ENCODE assay signal across 31 mouse cellular contexts in the genomic region with DNA sequence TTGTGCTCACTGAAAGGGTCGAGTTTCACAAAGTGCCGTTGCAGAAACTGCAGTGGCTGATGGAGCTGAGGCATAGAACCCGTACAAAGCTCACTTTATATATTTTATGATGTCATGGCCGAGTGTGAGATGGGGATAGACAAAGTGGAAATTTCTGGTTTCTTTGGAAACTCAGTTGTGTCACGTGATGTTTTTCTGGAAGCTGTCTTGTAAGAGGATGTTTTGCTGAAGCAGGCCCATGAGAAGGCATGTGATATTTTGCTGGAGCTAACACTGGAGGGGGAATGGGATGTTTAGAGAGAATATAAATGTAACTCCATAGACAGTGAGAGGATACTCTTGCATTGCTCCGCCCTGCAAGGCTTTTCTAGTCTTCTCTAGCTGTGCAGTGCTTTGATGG.
"Had no signal": no experiment of that assay in that cellular context is flagged by ENCODE, and none has a peak within 500 bp of the region (broad histone marks: within the 10 kb centered on the region; RNA-seq: fewer than 3 reads in every experiment).

No protein-coding gene starts in this region.

- ATAC-seq: liver, embryonic 12.5 days; liver, postnatal 0 days; lung, postnatal 0 days; midbrain, embryonic 13.5 days; midbrain, embryonic 15.5 days; midbrain, embryonic 16.5 days had no signal

- H3K36me3 ChIP-seq: limb, embryonic 10.5 days; limb, embryonic 12.5 days; limb, embryonic 13.5 days; limb, embryonic 15.5 days; liver, embryonic 12.5 days; liver, embryonic 13.5 days; liver, embryonic 15.5 days; lung, embryonic 15.5 days; midbrain, embryonic 10.5 days; midbrain, embryonic 12.5 days; midbrain, embryonic 13.5 days; midbrain, embryonic 15.5 days; neural tube, embryonic 12.5 days had no signal

- H3K4me3 ChIP-seq: limb, embryonic 10.5 days; limb, embryonic 12.5 days; limb, embryonic 13.5 days; limb, embryonic 15.5 days; liver, embryonic 12.5 days; liver, embryonic 13.5 days; liver, embryonic 15.5 days; lung, embryonic 15.5 days; megakaryocyte, embryonic 14.5 days; midbrain, embryonic 10.5 days; midbrain, embryonic 12.5 days; midbrain, embryonic 13.5 days; midbrain, embryonic 15.5 days; neural tube, embryonic 12.5 days had no signal

- H3K4me2 ChIP-seq: limb, embryonic 12.5 days; limb, embryonic 13.5 days; limb, embryonic 15.5 days; liver, embryonic 11.5 days; liver, embryonic 12.5 days; liver, embryonic 13.5 days; liver, embryonic 15.5 days; lung, embryonic 14.5 days; lung, embryonic 15.5 days; midbrain, embryonic 11.5 days; midbrain, embryonic 12.5 days; midbrain, embryonic 13.5 days; midbrain, embryonic 15.5 days; neural tube, embryonic 12.5 days had no signal

- H3K27me3 ChIP-seq: limb, embryonic 12.5 days; limb, embryonic 13.5 days; limb, embryonic 15.5 days; liver, embryonic 12.5 days; liver, embryonic 13.5 days; liver, embryonic 15.5 days; lung, embryonic 15.5 days; megakaryocyte, embryonic 14.5 days; midbrain, embryonic 12.5 days; midbrain, embryonic 13.5 days; midbrain, embryonic 15.5 days; neural tube, embryonic 12.5 days had no signal

- H3K27ac ChIP-seq: limb, embryonic 10.5 days; limb, embryonic 12.5 days; limb, embryonic 13.5 days; limb, embryonic 15.5 days; liver, embryonic 12.5 days; liver, embryonic 13.5 days; liver, embryonic 14.5 days; liver, embryonic 15.5 days; lung, embryonic 15.5 days; macrophage; midbrain, embryonic 10.5 days; midbrain, embryonic 12.5 days; midbrain, embryonic 13.5 days; midbrain, embryonic 15.5 days; neural tube, embryonic 12.5 days had no signal

- DNase-seq: left cerebral cortex, postnatal 4 days; liver; liver, embryonic 13.5 days; liver, postnatal 0 days; lung, adult 18-20 months; lung, adult 2 months; lung, embryonic 14.5 days; lung, postnatal 10 days; lung, postnatal 14 days; lung, postnatal 36 days; lung, postnatal 4 days; midbrain, embryonic 14.5 days had no signal
